ENCODE assay signal across 8 mouse cellular contexts in the genomic region with DNA sequence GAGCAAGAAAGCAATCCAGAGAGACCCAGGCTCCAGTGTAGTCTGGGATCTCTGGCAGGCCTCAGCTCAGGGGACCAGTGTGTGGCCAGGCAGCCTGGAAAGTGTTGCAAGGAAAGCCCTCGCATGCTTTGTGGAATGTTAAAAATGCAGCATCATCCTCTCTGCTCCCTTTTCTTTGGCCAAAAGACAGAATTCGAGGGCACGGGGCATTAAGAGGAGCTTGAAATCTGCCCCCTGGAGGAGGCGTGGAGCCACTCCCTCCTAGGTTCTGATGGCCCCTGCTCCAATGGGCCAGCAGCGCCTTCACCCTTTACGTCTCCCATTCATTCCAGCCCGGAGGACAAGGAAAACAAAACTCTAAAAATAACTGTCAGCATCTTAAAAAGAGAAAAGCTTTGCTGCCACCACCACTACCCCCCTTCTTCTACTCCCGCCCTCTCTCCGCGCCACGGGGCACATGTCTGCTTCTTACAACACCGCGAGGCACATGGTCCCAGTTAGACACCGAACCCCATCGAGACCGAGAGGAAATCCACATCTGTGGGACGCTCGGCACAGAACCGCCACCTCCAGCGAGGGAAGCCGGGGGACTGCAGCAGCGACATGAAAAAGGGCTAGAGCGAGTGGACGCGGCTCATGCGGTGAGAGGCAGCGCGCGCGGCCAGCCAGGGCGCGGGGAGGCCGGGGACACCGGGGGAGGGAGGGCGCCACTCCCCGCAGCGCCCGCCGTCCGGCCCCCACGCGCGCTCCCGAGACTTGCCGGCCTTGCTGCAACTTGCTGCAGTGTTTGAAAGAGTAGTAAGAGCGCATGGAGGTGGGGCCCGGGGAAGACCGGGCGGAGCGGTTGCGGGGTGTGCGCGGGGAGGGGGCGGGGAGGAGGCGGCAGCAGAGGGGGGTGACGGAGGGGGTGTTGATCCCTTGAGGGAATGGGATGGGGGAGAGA. TPM values are rescaled to one million over a fixed set of nuclear protein-coding genes. Genes with fewer than 3 reads are reported as not detected.
A peak's percentile ranks its signal among the peaks of the same experiment; 100 is the strongest.
DNase-seq lines count a peak whose midpoint lies in the region; ATAC-seq lines count a peak whose summit lies in the region.

Gene Ptchd4 (plus strand): TSS at position 279 of the 943 bp plus-strand sequence.

- peak within 1 kb of the TSS; percentile 45; the same call in 1 of the 2 replicates for H3K9ac ChIP-seq in kidney, embryonic 15.5 days
- H3K9ac ChIP-seq in intestine, embryonic 16.5 days (ENCODE audit: low read depth, low read length) = peak within 1 kb of the TSS; percentile 54; the same call in 1 of the 2 replicates

- 1% methylated on average over 56 of the region's 56 CpGs for WGBS in kidney, embryonic 15.5 days
- WGBS in intestine, embryonic 16.5 days = under 1% methylated on average over 51 of the region's 56 CpGs

- peak within 1 kb of the TSS; percentile 63 for H3K4me3 ChIP-seq in kidney, embryonic 15.5 days (replicated peaks)
- H3K4me3 ChIP-seq in intestine, embryonic 16.5 days (ENCODE audit: low read length) = peak within 1 kb of the TSS; percentile 55

- peaks cover 22% of the 10 kb centered on the region for H3K27me3 ChIP-seq in kidney, embryonic 15.5 days
- H3K27me3 ChIP-seq in intestine, embryonic 16.5 days (replicated peaks; ENCODE audit: control insufficient read depth, insufficient read depth, low read length) = peaks cover 13% of the 10 kb centered on the region

- DNase-seq in kidney, adult 18-20 months = no peak
- DNase-seq in cerebellum, adult 9-10 months = peak; percentile 70
- DNase-seq in forelimb bud, embryonic 11.5 days (ENCODE audit: low read depth, low spot score) = peak; percentile 46
- peak; percentile 10 for DNase-seq in liver
- DNase-seq in ovary, adult 18-20 months (ENCODE audit: low spot score) = peak; percentile 3
- no peak for DNase-seq in thymus, postnatal 10 days (ENCODE audit: low spot score in 2 of 2)

- H3K27ac ChIP-seq in kidney, embryonic 15.5 days = no peak within 1 kb of the TSS
- H3K27ac ChIP-seq in intestine, embryonic 16.5 days (ENCODE audit: low read length) = no peak within 1 kb of the TSS

- H3K4me2 ChIP-seq in kidney, embryonic 15.5 days = peak within 1 kb of the TSS; percentile 97
- peak within 1 kb of the TSS; percentile 93 for H3K4me2 ChIP-seq in intestine, embryonic 16.5 days (ENCODE audit: low read depth, low read length)

- H3K4me1 ChIP-seq in kidney, embryonic 15.5 days = peaks cover 13% of the 10 kb centered on the region
- peaks cover 8% of the 10 kb centered on the region; the same call in 1 of the 2 replicates for H3K4me1 ChIP-seq in intestine, embryonic 16.5 days (ENCODE audit: control insufficient read depth, insufficient read depth, low read length)

- H3K36me3 ChIP-seq in kidney, embryonic 15.5 days = no peaks in the 10 kb centered on the region
- no peaks in the 10 kb centered on the region for H3K36me3 ChIP-seq in intestine, embryonic 16.5 days (ENCODE audit: control insufficient read depth, insufficient read depth, low read length)

- ATAC-seq in kidney, embryonic 15.5 days (replicated peaks; ENCODE audit: low FRiP score) = peak; percentile 84
- peak; percentile 71 for ATAC-seq in intestine, embryonic 16.5 days

- no peaks in the 10 kb centered on the region for H3K9me3 ChIP-seq in kidney, embryonic 15.5 days (replicated peaks)
- no peaks in the 10 kb centered on the region for H3K9me3 ChIP-seq in intestine, embryonic 16.5 days (ENCODE audit: control insufficient read depth, low read length)

RNA-seq across cellular contexts. Expression of gene Ptchd4, which starts in this region (rescaled TPM):
- polyA plus RNA-seq in kidney, embryonic 15.5 days (2015; fragmentation: Nextera tagmentation; extraction: Ambion mirVana) = 0.80 and 0.86 TPM in 2 replicates
- 0.12 and 0.18 TPM in 2 replicates for polyA plus RNA-seq in intestine, embryonic 16.5 days (2015; fragmentation: Nextera tagmentation; extraction: Ambion mirVana)

Comparison
In these comparisons a context has a peak if more than half of its experiments do, and no peak if none do; other contexts are left out.
1. Peak in ATAC-seq, H3K4me3 ChIP-seq, H3K9ac ChIP-seq and H3K4me2 ChIP-seq in kidney, embryonic 15.5 days; RNA of the gene not detected or under 1 TPM.
2. Peak in ATAC-seq, H3K4me3 ChIP-seq, H3K9ac ChIP-seq and H3K4me2 ChIP-seq in intestine, embryonic 16.5 days; RNA of the gene not detected or under 1 TPM.
3. DNase-seq: peak in cerebellum, adult 9-10 months (single experiment), forelimb bud, embryonic 11.5 days (single experiment), liver (single experiment) and ovary, adult 18-20 months (single experiment); none in kidney, adult 18-20 months (single experiment) and thymus, postnatal 10 days (0 of 2).